Mouse (Mus musculus) liver, adult 2 months (tissue): ENCODE results near the gene Olr1. TPM values are rescaled to one million over a fixed set of nuclear protein-coding genes. Genes with fewer than 3 reads are reported as not detected.

Source experiments
- DNase-seq: peaks from one replicate; pipeline ENCODE4 v3.0.0-alpha.2; 2011; ENCODE audit warnings: low read depth, low spot score; ENCODE audit errors: extremely low read depth
- H3K27ac ChIP-seq: fragments of 200-500 bp; replicated peaks from 2 replicates; pipeline ENCODE4 v1.5.1; 2012; ENCODE audit warnings: low read depth, mild to moderate bottlenecking, control low read depth, inconsistent platforms, low read length; ENCODE audit not compliant: insufficient read depth
- H3K27me3 ChIP-seq: fragments of 200-500 bp; 2 replicates; pipeline ENCODE4 v1.6.1; 2012; ENCODE audit warnings: mild to moderate bottlenecking, moderate library complexity, low read length, inconsistent platforms; ENCODE audit not compliant: control insufficient read depth, insufficient read depth
- H3K36me3 ChIP-seq: fragments of 200-500 bp; 2 replicates; pipeline ENCODE4 v1.6.1; 2012; ENCODE audit warnings: low read length, inconsistent platforms; ENCODE audit not compliant: control insufficient read depth, insufficient read depth
- H3K4me1 ChIP-seq: fragments of 200-500 bp; 2 replicates; pipeline ENCODE4 v1.6.1; 2011; ENCODE audit warnings: low read length; ENCODE audit not compliant: control insufficient read depth, insufficient read depth
- H3K4me3 ChIP-seq: fragments of 200-500 bp; 2 replicates; pipeline ENCODE4 v1.5.1; 2011; ENCODE audit warnings: low read depth, mild to moderate bottlenecking, control low read depth, low read length, moderate library complexity; ENCODE audit not compliant: insufficient read depth
- H3K79me2 ChIP-seq: fragments of 200-500 bp; 2 replicates; pipeline ENCODE4 v1.6.1; 2012; ENCODE audit warnings: inconsistent platforms, mild to moderate bottlenecking, low read length, moderate library complexity; ENCODE audit not compliant: control insufficient read depth, insufficient read depth
- H3K9ac ChIP-seq: fragments of 200-500 bp; 2 replicates; pipeline ENCODE4 v1.6.1; 2012; ENCODE audit warnings: low read depth, mild to moderate bottlenecking, control low read depth, inconsistent platforms, low read length
- CTCF ChIP-seq: fragments of 200-500 bp; IDR thresholded peaks from 2 replicates; pipeline ENCODE4 v1.5.1; 2011; ENCODE audit warnings: low read depth, low read length, control low read depth
- POLR2A ChIP-seq: fragments of 200-500 bp; IDR thresholded peaks from 2 replicates; pipeline ENCODE4 v1.6.1; 2011; ENCODE audit warnings: low read length, control low read depth; ENCODE audit not compliant: insufficient read depth; ENCODE audit errors: extremely low read depth
- WGBS: fragments of 180-500 bp; shearing (Covaris S2); methylation state at CpG from one replicate; pipeline ENCODE4 v1.1.7; 2018; 5-methylcytosine and 5-hydroxymethylcytosine counted together
- polyA plus RNA-seq: library from polyadenylated mRNA; depleted of rRNA; stranded (reverse); fragments of >200 nt; gene quantifications from 2 replicates; pipeline ENCODE4 v1.2.3, GENCODE M21; 2012
- total RNA-seq: library from RNA; depleted of rRNA; stranded (reverse); fragments of >200 nt; gene quantifications from 2 replicates; pipeline ENCODE4 v1.2.3, GENCODE M21; 2014

The Olr1 gene
- total and polyA plus RNA-seq, 2 experiments = not detected

- Histone ChIP-seq H3K9ac (no peak overlapping the region), H3K36me3 (peaks cover 65% of the 10 kb centered on the region), H3K4me1 (peaks cover 44% of the 10 kb centered on the region), H3K4me3 (no peak overlapping the region), H3K27ac (no peak overlapping the region), H3K79me2 (peaks cover 27% of the 10 kb centered on the region), H3K27me3 (no peaks in the 10 kb centered on the region)
- DNase-seq = no peak
- 73% methylated on average over 6 of the region's 6 CpGs for WGBS
- TF ChIP-seq CTCF (no peak), POLR2A (no peak)
These were observed 31.6 kb upstream of the Olr1 start for GRCm38 (mm10) chr6:129538555-129538954.

- Histone ChIP-seq H3K27me3 (no peaks in the 10 kb centered on the region), H3K4me1 (peaks cover 43% of the 10 kb centered on the region), H3K9ac (peak overlapping the region; percentile 49; the same call in 1 of the 2 replicates), H3K4me3 (peak overlapping the region; percentile 31; the same call in 1 of the 2 replicates), H3K79me2 (peaks cover 33% of the 10 kb centered on the region), H3K27ac (peak overlapping the region; percentile 49; the same call in 1 of the 2 replicates), H3K36me3 (peaks cover 50% of the 10 kb centered on the region)
- TF ChIP-seq POLR2A (no peak), CTCF (no peak)
- WGBS = 35% methylated on average over 4 of the region's 4 CpGs
- DNase-seq = peak; percentile 37
These were observed 28.8 kb upstream of the Olr1 start for GRCm38 (mm10) chr6:129535723-129536122.

GRCm38 (mm10) chr6:129534627-129535190 is 27.7 kb upstream of the Olr1 start:
- Histone ChIP-seq H3K4me3 (peak overlapping the region; percentile 89), H3K36me3 (peaks cover 40% of the 10 kb centered on the region), H3K27me3 (no peaks in the 10 kb centered on the region), H3K27ac (peak overlapping the region; percentile 10; the same call in 1 of the 2 replicates), H3K9ac (peak overlapping the region; percentile 49), H3K79me2 (peaks cover 33% of the 10 kb centered on the region), H3K4me1 (peaks cover 48% of the 10 kb centered on the region)
- DNase-seq = peak; percentile 43
- TF ChIP-seq CTCF = no peak
- no peak for TF ChIP-seq POLR2A
- WGBS = 18% methylated on average over 4 of the region's 4 CpGs

GRCm38 (mm10) chr6:129534057-129534456 is 27.1 kb upstream of the Olr1 start:
- Histone ChIP-seq H3K27me3 (no peaks in the 10 kb centered on the region), H3K9ac (peak overlapping the region; percentile 93), H3K4me3 (peak overlapping the region; percentile 89), H3K27ac (peak overlapping the region; percentile 94), H3K36me3 (peaks cover 34% of the 10 kb centered on the region), H3K79me2 (peaks cover 33% of the 10 kb centered on the region), H3K4me1 (peaks cover 47% of the 10 kb centered on the region)
- WGBS = under 1% methylated on average over 9 of the region's 9 CpGs
- TF ChIP-seq CTCF (no peak), POLR2A (no peak)
- peak; percentile 40 for DNase-seq

GRCm38 (mm10) chr6:129532942-129533860 is 26.2 kb upstream of the Olr1 start, which contains the start of gene Gabarapl1:
Gabarapl1 (plus strand) TSS chr6:129533160.
- Histone ChIP-seq H3K79me2 (peaks cover 33% of the 10 kb centered on the region), H3K27ac (peak within 1 kb of the TSS; percentile 94), H3K27me3 (no peaks in the 10 kb centered on the region), H3K4me1 (peaks cover 44% of the 10 kb centered on the region), H3K4me3 (peak within 1 kb of the TSS; percentile 89), H3K9ac (peak within 1 kb of the TSS; percentile 93), H3K36me3 (peaks cover 26% of the 10 kb centered on the region)
- peak; percentile 43 for DNase-seq
- TF ChIP-seq CTCF (no peak), POLR2A (peak; percentile 61; the same call in 1 of the 2 replicates)
- WGBS = under 1% methylated on average over 55 of the region's 55 CpGs

- TF ChIP-seq CTCF = no peak
- no peak for TF ChIP-seq POLR2A
- peaks cover 33% of the 10 kb centered on the region for H3K79me2 ChIP-seq
- H3K36me3 ChIP-seq = peaks cover 19% of the 10 kb centered on the region
- peak overlapping the region; percentile 94 for H3K27ac ChIP-seq
- no peaks in the 10 kb centered on the region for H3K27me3 ChIP-seq
- no peak overlapping the region; the same call in 1 of the 2 replicates for H3K9ac ChIP-seq
- WGBS = 5% methylated on average over 7 of the region's 7 CpGs
- peaks cover 43% of the 10 kb centered on the region for H3K4me1 ChIP-seq
- DNase-seq = peak; percentile 97
- no peak overlapping the region; the same call in 1 of the 2 replicates for H3K4me3 ChIP-seq
These were observed 25.6 kb upstream of the Olr1 start for GRCm38 (mm10) chr6:129532556-129532941.
